Mouse (Mus musculus) frontal cortex, postnatal 10 days (tissue): ENCODE results near the gene Capn13.
"Not testable (repeated sequence)": the region's sequence is repeated elsewhere in the genome, so short reads cannot be mapped to it uniquely, and the experiment has no call there.

Source experiments
- DNase-seq, 2 experiments: peaks; one replicate each; pipeline ENCODE4 v3.0.0; 2022; ENCODE audit warnings: low spot score in 2 of 2, mixed read lengths in 1 of 2

The Capn13 gene

GRCm38 (mm10) chr17:73277770-73278169, 122.9 kb downstream of the Capn13 start:
- DNase-seq = no peak

- DNase-seq = no peak
These were observed 125.6 kb downstream of the Capn13 start for GRCm38 (mm10) chr17:73275066-73275465.

- DNase-seq = no peak
These were observed 126.9 kb downstream of the Capn13 start for GRCm38 (mm10) chr17:73273809-73274208.

GRCm38 (mm10) chr17:73271797-73272600, 128.7 kb downstream of the Capn13 start:
- DNase-seq = peak; percentile 53 to 82

- no peak for DNase-seq
These were observed 129.5 kb downstream of the Capn13 start for GRCm38 (mm10) chr17:73270871-73271796.

- peak; percentile 57 to 73 for DNase-seq
These were observed 137.6 kb downstream of the Capn13 start for GRCm38 (mm10) chr17:73263077-73263501.

GRCm38 (mm10) chr17:73262558-73262957, 138.1 kb downstream of the Capn13 start:
- DNase-seq = no peak

- DNase-seq = not testable (repeated sequence)
These were observed 141.4 kb downstream of the Capn13 start for GRCm38 (mm10) chr17:73259258-73259657.

GRCm38 (mm10) chr17:73258620-73259019, 142.0 kb downstream of the Capn13 start:
- no peak for DNase-seq
